Mouse (Mus musculus): ENCODE data around the gene Gm42906.

DNA sequence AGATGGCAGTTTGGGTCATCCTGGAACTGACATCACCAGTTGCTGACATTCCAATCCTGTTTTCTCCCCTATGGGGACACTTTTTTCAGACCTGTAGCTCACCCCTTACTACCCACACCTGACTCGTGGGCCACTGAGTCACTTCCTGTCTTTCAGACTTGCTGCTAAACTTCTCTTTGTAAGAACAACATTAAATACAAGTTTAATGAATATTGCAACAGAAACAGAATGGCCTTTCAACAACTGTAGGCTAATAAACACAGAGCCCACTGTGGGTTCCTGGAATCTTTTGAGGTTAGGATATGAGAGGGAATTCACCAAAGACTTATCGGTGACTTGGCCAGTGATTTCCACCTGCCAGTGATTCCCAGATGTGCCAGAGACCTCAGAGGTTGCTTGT lies 318.1 kb downstream of the Gm42906 start:
- TF ChIP-seq CTCF (conservative IDR thresholded peaks at IDR 0.05; ENCODE audit: insufficient read depth, insufficient read length, low read depth, low read length), result no peak
- no peak for TF ChIP-seq POLR2A (IDR thresholded peaks at IDR 0.05; ENCODE audit: low read depth, low read length)
